8 mouse cellular contexts compared by ENCODE assay signal in genomic region chr12:3791732-3792131, GRCm38 (mm10). TPM values are rescaled to one million over a fixed set of nuclear protein-coding genes. Genes with fewer than 3 reads are reported as not detected.
A peak's percentile ranks its signal among the peaks of the same experiment; 100 is the strongest.
DNase-seq lines count a peak whose midpoint lies in the region; ATAC-seq lines count a peak whose summit lies in the region.

No protein-coding gene starts in this region.

- no peaks in the 10 kb centered on the region for H3K36me3 ChIP-seq in hindbrain, embryonic 14.5 days (replicated peaks; ENCODE audit: control insufficient read depth, insufficient read depth)

- peak overlapping the region; percentile 47; the same call in 1 of the 2 replicates for H3K27ac ChIP-seq in hindbrain, embryonic 14.5 days

- no peaks in the 10 kb centered on the region for H3K27me3 ChIP-seq in hindbrain, embryonic 14.5 days (ENCODE audit: control insufficient read depth, insufficient read depth, low read length)

- peak overlapping the region; percentile 61 for H3K4me2 ChIP-seq in hindbrain, embryonic 14.5 days (replicated peaks)

- WGBS in hindbrain, embryonic 14.5 days, result 1% methylated on average over 22 of the region's 22 CpGs

- H3K4me1 ChIP-seq in hindbrain, embryonic 14.5 days (replicated peaks; ENCODE audit: control insufficient read depth, insufficient read depth, low read length), result peaks cover 10% of the 10 kb centered on the region

- H3K4me3 ChIP-seq in hindbrain, embryonic 14.5 days (replicated peaks; ENCODE audit: low read length), result peak overlapping the region; percentile 25

- peak; percentile 74 for DNase-seq in WW6 (ENCODE audit: low read depth, low spot score)
- DNase-seq in cerebellum, postnatal 36 days, result peak; percentile 97
- peak; percentile 97 for DNase-seq in frontal cortex, postnatal 36 days (ENCODE audit: low spot score in 2 of 2)
- peak; percentile 97 for DNase-seq in hindbrain, embryonic 14.5 days (ENCODE audit: low spot score)
- peak; percentile 94 for DNase-seq in layer of hippocampus, postnatal 36 days
- peak; percentile 96 for DNase-seq in lung, postnatal 25 days (ENCODE audit: low spot score)
- peak; percentile 85 for DNase-seq in retina, adult 2 months (ENCODE audit: low read depth, low spot score)
- peak; percentile 92 for DNase-seq in thymus, postnatal 25 days

- peak; percentile 88 for ATAC-seq in hindbrain, embryonic 14.5 days (ENCODE audit: low FRiP score)

- H3K9me3 ChIP-seq in hindbrain, embryonic 14.5 days (ENCODE audit: control insufficient read depth, low read length), result no peaks in the 10 kb centered on the region

- peak overlapping the region; percentile 51 for H3K9ac ChIP-seq in hindbrain, embryonic 14.5 days

RNA-seq across cellular contexts. Expression of gene Dnmt3a, which starts 14.1 kb away (rescaled TPM):
- 61.9 and 62.1 TPM in 2 replicates for polyA plus RNA-seq in hindbrain, embryonic 14.5 days (2014; fragmentation: Nextera tagmentation; extraction: Ambion mirVana)
- 10 to 100 TPM; 75.4 to 79.8 TPM for total RNA-seq in layer of hippocampus, postnatal 36 days (2021)

Comparison
In these comparisons a context has a peak if more than half of its experiments do, and no peak if none do; other contexts are left out.
1. Peak in every context shown above with its lines: DNase-seq, ATAC-seq, H3K4me3 ChIP-seq and H3K27ac ChIP-seq.